Comparison of ENCODE assay signal across 15 mouse cellular contexts in the genomic region with DNA sequence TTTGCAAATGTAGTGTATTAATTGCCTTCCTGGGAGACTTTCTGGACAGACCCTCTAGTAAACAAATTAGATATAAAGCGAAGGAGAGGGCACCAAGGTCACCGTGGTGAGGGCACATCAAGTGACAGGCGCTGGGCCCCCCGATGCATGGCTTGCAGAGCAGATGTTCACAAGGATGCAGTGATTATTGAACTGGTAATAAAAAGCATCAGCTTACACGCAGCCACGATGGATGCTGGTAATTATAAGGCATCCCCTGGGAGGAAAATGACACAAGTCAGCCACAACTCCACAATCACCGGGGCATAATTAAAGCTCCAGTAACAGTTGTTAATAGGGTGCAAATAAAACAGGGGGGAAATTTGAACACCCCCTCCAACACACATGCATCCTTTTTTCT.
DNase-seq lines count a peak whose midpoint lies in the region; ATAC-seq lines count a peak whose summit lies in the region.
"Had no signal": no experiment of that assay in that cellular context is flagged by ENCODE, and none has a peak within 500 bp of the region (broad histone marks: within the 10 kb centered on the region; RNA-seq: fewer than 3 reads in every experiment).

No protein-coding gene starts in this region.

- no peaks in the 10 kb centered on the region for H3K9me3 ChIP-seq in neural tube, embryonic 11.5 days (ENCODE audit: control insufficient read depth, low read length)
- H3K9me3 ChIP-seq in forebrain, embryonic 16.5 days (ENCODE audit: control insufficient read depth, low read length), result no peaks in the 10 kb centered on the region
- no peaks in the 10 kb centered on the region for H3K9me3 ChIP-seq in limb, embryonic 10.5 days (replicated peaks)
- H3K9me3 ChIP-seq: heart, embryonic 13.5 days; kidney, embryonic 15.5 days; midbrain, embryonic 12.5 days had no signal

- WGBS in neural tube, embryonic 11.5 days, result 12% methylated on average over 7 of the region's 7 CpGs
- 16% methylated on average over 7 of the region's 7 CpGs for whole genome bisulfite sequencing in forebrain, embryonic 16.5 days
- WGBS in limb, embryonic 10.5 days, result 9% methylated on average over 7 of the region's 7 CpGs

- DNase-seq in neural tube, embryonic 11.5 days (ENCODE audit: low spot score), result peak; percentile 15
- DNase-seq in neural tube, embryonic 10.5 days (ENCODE audit: extremely low spot score, low spot score), result no peak
- peak; percentile 53 for DNase-seq in limb, embryonic 10.5 days (ENCODE audit: low spot score)
- DNase-seq in thymus, postnatal 0 days (ENCODE audit: low spot score), result no peak
- DNase-seq in right cerebral cortex, postnatal 14 days, result no peak
- no peak for DNase-seq in layer of hippocampus, postnatal 25 days (ENCODE audit: extremely low spot score in 1 of 2, low spot score in 1 of 2)
- DNase-seq in lung, postnatal 10 days, result no peak
- DNase-seq: gastrocnemius, postnatal 14 days; right cerebral cortex, postnatal 4 days had no signal

- H3K4me1 ChIP-seq in neural tube, embryonic 11.5 days (ENCODE audit: control insufficient read depth, insufficient read depth, low read length), result no peaks in the 10 kb centered on the region
- H3K4me1 ChIP-seq in forebrain, embryonic 16.5 days (replicated peaks; ENCODE audit: control insufficient read depth, insufficient read depth, low read length), result peaks cover 5% of the 10 kb centered on the region
- H3K4me1 ChIP-seq in limb, embryonic 10.5 days, result peaks cover 17% of the 10 kb centered on the region
- H3K4me1 ChIP-seq: heart, embryonic 13.5 days; kidney, embryonic 15.5 days had no signal

- no peak overlapping the region for H3K27ac ChIP-seq in neural tube, embryonic 11.5 days (ENCODE audit: low read depth, low read length)
- H3K27ac ChIP-seq in forebrain, embryonic 16.5 days (ENCODE audit: low read length), result no peak overlapping the region
- H3K27ac ChIP-seq in limb, embryonic 10.5 days, result no peak overlapping the region
- H3K27ac ChIP-seq: heart, embryonic 13.5 days; kidney, embryonic 15.5 days; layer of hippocampus, adult 2 months; midbrain, embryonic 12.5 days had no signal

- no peaks in the 10 kb centered on the region for H3K36me3 ChIP-seq in neural tube, embryonic 11.5 days (ENCODE audit: control insufficient read depth, insufficient read depth, low read length)
- H3K36me3 ChIP-seq in forebrain, embryonic 16.5 days (ENCODE audit: control insufficient read depth, insufficient read depth), result no peaks in the 10 kb centered on the region
- no peaks in the 10 kb centered on the region for H3K36me3 ChIP-seq in limb, embryonic 10.5 days
- H3K36me3 ChIP-seq: heart, embryonic 13.5 days; kidney, embryonic 15.5 days; midbrain, embryonic 12.5 days had no signal

- no peak overlapping the region for H3K4me2 ChIP-seq in neural tube, embryonic 11.5 days (ENCODE audit: low read depth)
- H3K4me2 ChIP-seq in forebrain, embryonic 16.5 days (ENCODE audit: low read length), result no peak overlapping the region
- H3K4me2 ChIP-seq: heart, embryonic 13.5 days; kidney, embryonic 15.5 days; liver, embryonic 11.5 days; midbrain, embryonic 12.5 days had no signal

- no peaks in the 10 kb centered on the region for H3K27me3 ChIP-seq in neural tube, embryonic 11.5 days (ENCODE audit: control insufficient read depth, insufficient read depth, low read length)
- no peaks in the 10 kb centered on the region for H3K27me3 ChIP-seq in forebrain, embryonic 16.5 days (replicated peaks; ENCODE audit: control insufficient read depth, insufficient read depth, low read length)
- peaks cover 22% of the 10 kb centered on the region; the same call in 1 of the 2 replicates for H3K27me3 ChIP-seq in limb, embryonic 10.5 days (ENCODE audit: low read depth, poor library complexity, severe bottlenecking)
- H3K27me3 ChIP-seq: heart, embryonic 13.5 days; kidney, embryonic 15.5 days; midbrain, embryonic 12.5 days had no signal

- no peak for ATAC-seq in neural tube, embryonic 11.5 days (ENCODE audit: insufficient read depth, low FRiP score, low TSS enrichment)
- peak; percentile 47; the same call in 1 of the 2 replicates for ATAC-seq in forebrain, embryonic 16.5 days

- H3K4me3 ChIP-seq in neural tube, embryonic 11.5 days (ENCODE audit: low read depth, low read length), result no peak overlapping the region
- H3K4me3 ChIP-seq in forebrain, embryonic 16.5 days (replicated peaks; ENCODE audit: low read length), result no peak overlapping the region
- H3K4me3 ChIP-seq in limb, embryonic 10.5 days, result no peak overlapping the region
- H3K4me3 ChIP-seq: heart, embryonic 13.5 days; kidney, embryonic 15.5 days; layer of hippocampus, adult 2 months; midbrain, embryonic 12.5 days had no signal

- H3K9ac ChIP-seq in neural tube, embryonic 11.5 days (ENCODE audit: low read length), result no peak overlapping the region
- H3K9ac ChIP-seq in forebrain, embryonic 16.5 days (replicated peaks; ENCODE audit: low read depth, low read length), result no peak overlapping the region
- H3K9ac ChIP-seq: heart, embryonic 13.5 days; kidney, embryonic 15.5 days; midbrain, embryonic 12.5 days had no signal

Comparison
In these comparisons a context has a peak if more than half of its experiments do, and no peak if none do; other contexts are left out.
1. DNase-seq: peak in neural tube, embryonic 11.5 days (single experiment) and limb, embryonic 10.5 days (single experiment); none in neural tube, embryonic 10.5 days (single experiment), thymus, postnatal 0 days (single experiment), right cerebral cortex, postnatal 14 days (single experiment), layer of hippocampus, postnatal 25 days (0 of 2) and lung, postnatal 10 days (single experiment).